Mouse (Mus musculus) adrenal gland, adult 18-20 months (tissue): ENCODE results near the gene Dynll2. TPM values are rescaled to one million over a fixed set of nuclear protein-coding genes. Genes with fewer than 3 reads are reported as not detected.
A peak's percentile ranks its signal among the peaks of the same experiment; 100 is the strongest.
"Not testable (repeated sequence)": the region's sequence is repeated elsewhere in the genome, so short reads cannot be mapped to it uniquely, and the experiment has no call there.

Experiments used
- DNase-seq, 2 experiments: peaks; one replicate each; pipeline ENCODE4 v3.0.0; 2021 to 2022; ENCODE audit warnings: low spot score in 2 of 2
- total RNA-seq, 2 experiments: library from RNA; stranded (reverse); gene quantifications; 1 replicate in 1 of 2; 2 replicates in 1 of 2; pipeline ENCODE4 v1.2.3; 2021

Gene Dynll2
- total RNA-seq, 2 experiments from 2014 or later, result 222 to 233 TPM

GRCm38 (mm10) chr11:87991806-87992205 is 4.5 kb upstream of the Dynll2 start:
- no peak for DNase-seq

DNA sequence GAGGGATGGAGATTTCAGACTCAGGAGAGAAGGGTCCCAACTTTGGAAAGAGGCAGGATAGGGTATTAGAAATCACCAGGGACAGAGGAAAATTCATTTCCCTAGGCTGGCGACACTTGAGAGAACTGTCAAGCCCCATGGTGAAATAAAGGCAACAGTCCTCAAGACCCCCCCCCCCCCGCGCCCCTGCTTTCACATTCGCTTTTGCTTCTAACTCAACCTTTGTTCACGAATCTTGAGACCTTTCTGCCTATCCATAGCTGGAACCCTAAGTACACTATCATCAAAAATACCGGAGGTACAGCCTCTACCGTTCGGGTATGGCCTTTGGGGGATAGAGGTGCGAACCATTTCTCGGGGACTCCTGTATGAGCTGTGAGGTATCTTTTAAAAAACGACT is 528 bp upstream of the Dynll2 start:
- no peak for DNase-seq

DNA sequence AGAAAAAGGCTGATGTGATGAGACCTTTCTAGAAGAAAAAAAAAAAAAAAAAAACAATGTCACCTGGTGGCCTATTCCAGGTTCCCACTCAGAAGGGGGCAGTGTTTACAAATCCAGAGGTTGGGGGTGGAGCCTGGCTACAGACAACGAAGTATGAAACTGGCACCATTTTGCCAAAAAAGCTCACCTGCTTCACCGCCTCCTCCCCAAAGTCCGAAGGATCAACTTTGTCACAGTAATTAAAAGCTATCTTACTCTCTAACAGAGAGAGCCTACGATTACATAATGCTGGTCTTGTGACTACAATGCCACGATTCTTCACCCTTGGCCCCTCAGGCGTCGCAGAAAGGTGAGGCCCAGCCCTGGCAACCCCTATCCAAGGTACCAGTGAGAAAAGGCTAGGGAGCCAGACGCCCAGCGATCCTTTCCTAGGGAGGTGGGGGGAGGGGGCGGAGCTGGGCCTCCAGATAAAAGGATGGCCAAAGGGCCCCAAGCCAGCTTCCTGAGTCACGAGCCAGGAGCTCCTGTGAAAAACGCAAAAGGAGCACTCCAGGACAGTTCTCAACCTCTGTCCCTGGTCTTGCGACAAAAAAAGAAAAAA is 1.1 kb downstream of the Dynll2 start:
- DNase-seq, result peak; percentile 70 to 71

GRCm38 (mm10) chr11:87985643-87986042 is 1.7 kb downstream of the Dynll2 start:
- no peak for DNase-seq

DNA sequence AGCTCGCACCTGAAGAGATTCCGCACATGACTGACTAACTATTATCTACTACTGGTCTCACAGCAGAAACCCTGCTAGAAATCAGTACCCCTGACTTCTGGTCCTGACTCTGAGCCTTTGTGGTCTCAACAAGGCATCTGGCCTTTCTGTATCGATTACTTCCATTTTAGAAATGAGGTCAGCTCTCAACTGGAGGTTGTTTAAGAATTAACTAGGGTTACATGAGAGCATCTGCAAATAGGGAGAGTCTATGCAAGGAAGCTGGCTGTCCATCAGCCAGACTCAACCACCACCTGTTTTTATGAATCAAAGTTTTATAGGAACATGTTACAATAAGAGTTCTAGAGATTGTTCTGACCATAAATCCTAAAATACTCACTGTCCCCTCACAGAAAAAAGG is 2.8 kb downstream of the Dynll2 start:
- no peak for DNase-seq

- no peak for DNase-seq
Observed at GRCm38 (mm10) chr11:87978905-87979304, 8.4 kb downstream of the Dynll2 start.

GRCm38 (mm10) chr11:87977021-87977420 is 10.3 kb downstream of the Dynll2 start:
- DNase-seq, result not testable (repeated sequence)

GRCm38 (mm10) chr11:87974477-87975181 is 12.7 kb downstream of the Dynll2 start:
- peak; percentile 42 to 48 for DNase-seq

DNA sequence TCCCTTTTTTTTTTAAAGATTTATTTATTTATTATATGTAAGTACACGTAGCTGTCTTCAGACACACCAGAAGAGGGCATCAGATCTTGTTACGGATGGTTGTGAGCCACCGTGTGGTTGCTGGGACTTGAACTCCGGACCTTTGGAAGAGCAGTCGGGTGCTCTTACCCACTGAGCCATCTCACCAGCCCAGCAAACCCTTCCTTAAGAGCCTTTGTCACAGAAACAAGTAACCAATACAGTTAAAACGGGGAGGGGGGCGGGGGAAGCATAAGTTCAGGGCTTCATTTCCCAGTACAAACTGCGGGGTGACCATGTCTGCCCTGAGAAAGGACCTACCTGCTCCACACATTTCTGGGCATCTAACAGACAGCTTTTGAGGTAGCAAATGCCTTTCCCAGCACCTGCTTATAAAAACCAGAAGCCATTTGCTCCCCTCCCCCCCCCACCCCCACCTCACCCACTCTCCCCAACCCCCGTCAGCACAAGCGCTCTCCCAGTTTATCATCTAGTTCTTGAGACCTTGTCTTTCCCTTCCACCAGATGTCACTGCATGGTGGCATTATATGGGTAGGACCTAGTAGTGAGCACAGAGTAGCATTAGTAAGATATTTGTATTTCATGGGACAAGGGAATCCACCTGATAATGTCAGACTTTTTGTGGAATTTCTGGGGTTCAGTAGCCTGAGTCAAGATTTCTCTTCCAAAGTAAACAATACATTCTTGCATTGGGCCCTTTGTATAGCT is 13.6 kb downstream of the Dynll2 start:
- DNase-seq, result no peak

GRCm38 (mm10) chr11:87972829-87973228 is 14.5 kb downstream of the Dynll2 start:
- DNase-seq, result no peak

DNA sequence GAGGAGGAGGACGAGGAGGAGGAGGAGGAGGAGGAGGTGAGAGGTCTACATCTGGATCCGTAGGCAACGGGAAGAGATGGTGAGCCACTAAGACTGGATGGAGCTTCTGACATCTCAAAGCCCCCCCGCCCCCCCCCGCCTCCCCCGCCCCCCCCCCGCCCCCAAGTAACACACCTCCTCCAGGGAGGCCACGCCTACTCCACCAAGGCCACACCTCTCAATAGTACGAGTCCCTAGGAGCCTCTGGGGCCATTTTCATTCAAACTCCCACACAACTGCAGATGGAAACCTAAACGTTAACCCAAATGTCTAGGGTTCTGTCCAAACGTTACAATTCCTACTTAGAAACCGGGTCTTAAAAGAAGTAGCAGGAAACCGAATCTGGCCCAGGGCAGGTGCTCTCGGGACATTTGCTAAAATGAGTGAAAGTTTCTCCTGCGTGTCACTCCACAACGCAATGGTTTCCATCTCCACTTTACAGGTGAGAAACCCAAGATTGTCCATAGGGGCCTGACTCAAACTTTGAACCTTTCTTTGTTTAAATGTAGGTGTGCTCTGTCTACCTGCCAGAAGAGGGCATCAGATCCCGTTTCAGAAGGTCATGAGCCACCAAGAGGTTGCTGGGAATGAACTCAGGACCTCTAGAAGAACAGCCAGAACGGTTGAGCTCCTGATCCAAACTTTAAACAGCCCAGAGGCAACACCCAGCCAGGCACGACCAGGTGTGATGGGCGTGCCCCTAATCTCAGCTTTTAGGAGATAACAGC is 18.8 kb downstream of the Dynll2 start:
- DNase-seq, result no peak

DNA sequence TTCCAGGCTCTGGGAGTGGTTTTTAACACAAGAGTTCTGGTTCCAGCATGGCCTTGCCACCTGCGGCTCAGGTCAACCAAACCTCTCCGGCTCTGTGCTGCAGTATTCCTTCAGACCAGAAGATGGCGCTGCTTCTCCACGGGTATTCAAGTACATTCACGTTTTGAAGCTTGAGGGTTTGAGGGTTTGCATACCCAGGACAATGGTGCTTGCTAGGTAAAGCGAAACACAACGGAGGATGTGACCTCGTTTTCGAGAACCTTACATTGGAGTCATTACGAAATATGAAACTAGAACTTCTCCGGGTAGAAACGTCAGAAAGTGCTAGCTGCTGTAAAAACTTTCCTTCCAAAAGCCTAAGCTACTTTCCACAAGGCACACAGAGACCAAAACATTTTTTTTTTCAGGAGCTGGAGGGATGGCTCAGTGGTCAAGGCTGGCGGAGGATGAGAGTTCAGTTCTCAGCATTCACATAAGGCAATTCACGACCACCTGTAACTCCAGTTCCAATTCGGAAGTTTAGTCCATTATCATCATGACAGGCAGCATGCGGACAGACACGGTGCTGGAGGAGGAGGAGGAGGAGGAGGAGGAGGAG is 19.5 kb downstream of the Dynll2 start:
- peak; percentile 84 to 87 for DNase-seq

GRCm38 (mm10) chr11:87966214-87966613 is 21.1 kb downstream of the Dynll2 start:
- DNase-seq, result no peak

GRCm38 (mm10) chr11:87965293-87965692 is 22.0 kb downstream of the Dynll2 start:
- DNase-seq, result no peak

GRCm38 (mm10) chr11:87957066-87957465 is 30.3 kb downstream of the Dynll2 start:
- no peak for DNase-seq

- no peak for DNase-seq
Observed at GRCm38 (mm10) chr11:87955144-87955543, 32.2 kb downstream of the Dynll2 start.

GRCm38 (mm10) chr11:87949990-87950389 is 37.3 kb downstream of the Dynll2 start:
- no peak for DNase-seq

DNA sequence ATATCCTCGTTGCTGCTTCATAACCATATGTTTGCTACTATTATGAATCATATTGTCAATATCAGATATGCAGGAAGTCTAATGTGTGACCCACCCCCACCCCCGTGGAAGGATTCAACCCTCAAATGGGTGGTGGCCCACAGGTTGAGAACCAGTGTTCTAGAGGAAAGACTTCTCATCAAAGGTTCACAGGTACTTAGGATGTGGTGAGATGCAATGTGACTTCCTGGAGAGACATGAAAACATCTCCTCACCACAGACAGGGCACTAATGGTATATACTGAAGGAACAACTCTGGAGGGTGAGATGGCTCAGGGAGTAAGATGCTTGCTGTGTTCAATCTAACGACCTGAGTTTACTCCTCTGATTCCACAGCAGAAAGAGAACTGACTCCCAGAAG is 51.9 kb downstream of the Dynll2 start:
- no peak for DNase-seq

GRCm38 (mm10) chr11:87933731-87934130 is 53.6 kb downstream of the Dynll2 start:
- no peak for DNase-seq

GRCm38 (mm10) chr11:87930348-87930747 is 57.0 kb downstream of the Dynll2 start:
- DNase-seq, result no peak
